Mouse (Mus musculus) layer of hippocampus, adult 18-20 months (tissue): ENCODE measurements around the gene Gm49416. TPM values are rescaled to one million over a fixed set of nuclear protein-coding genes. Genes with fewer than 3 reads are reported as not detected.

Experiments used
- DNase-seq, 2 experiments: peaks; one replicate each; pipeline ENCODE4 v3.0.0; 2022; ENCODE audit warnings: low spot score in 2 of 2
- total RNA-seq, 2 experiments: library from RNA; stranded (reverse); gene quantifications; 2 replicates each; pipeline ENCODE4 v1.2.3; 2021

The Gm49416 gene
- total RNA-seq, 2 experiments from 2014 or later: 2.4 to 5.1 TPM

GRCm38 (mm10) chr19:8919000-8919399 lies 30.3 kb downstream of the Gm49416 start:
- DNase-seq: no peak

DNA sequence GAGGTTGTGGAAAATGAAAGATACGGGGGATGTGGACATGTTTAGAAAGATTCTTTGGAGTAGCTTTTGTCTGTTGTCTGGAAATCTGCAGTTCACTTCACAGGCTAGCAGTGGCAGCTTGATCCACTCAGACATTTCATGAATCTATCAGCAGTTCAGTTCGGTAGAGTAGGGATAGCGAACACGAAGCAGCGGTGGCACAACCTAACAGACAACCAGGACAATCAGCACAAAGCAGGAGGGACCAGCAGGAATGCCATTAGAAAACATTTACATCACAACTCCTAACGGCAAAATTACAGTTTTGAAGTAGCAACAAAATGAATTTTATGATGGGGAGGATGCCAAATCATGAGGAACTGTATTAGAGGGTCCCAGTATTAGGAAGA lies 31.0 kb downstream of the Gm49416 start:
- no peak for DNase-seq

GRCm38 (mm10) chr19:8920073-8920736 lies 31.5 kb downstream of the Gm49416 start, which contains the start of gene B3gat3:
Gene B3gat3, plus strand, starts transcription at chr19:8920374.
- DNase-seq: peak; percentile 90 to 96

DNA sequence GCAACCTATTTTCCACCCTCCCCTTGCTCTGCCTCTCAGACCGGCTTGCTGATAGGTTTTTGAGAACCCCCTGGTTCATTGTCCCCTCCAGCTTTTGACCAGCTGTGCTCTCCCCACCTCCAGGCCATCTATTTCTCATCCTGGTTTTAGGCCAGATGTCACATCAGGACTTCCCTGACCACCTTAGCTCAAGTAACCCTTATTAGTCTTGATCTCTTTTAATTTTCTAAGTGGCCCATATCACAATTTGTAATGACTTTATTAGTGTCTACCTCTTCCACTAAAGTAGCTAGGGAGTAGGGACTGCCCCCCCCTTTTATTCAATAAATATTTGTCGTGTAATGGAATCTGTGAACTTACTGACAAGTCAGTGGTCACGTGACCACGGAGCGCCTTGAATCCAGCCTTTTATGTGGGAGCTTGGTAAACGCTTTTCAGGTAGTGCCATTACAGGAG lies 32.1 kb downstream of the Gm49416 start:
- no peak for DNase-seq

DNA sequence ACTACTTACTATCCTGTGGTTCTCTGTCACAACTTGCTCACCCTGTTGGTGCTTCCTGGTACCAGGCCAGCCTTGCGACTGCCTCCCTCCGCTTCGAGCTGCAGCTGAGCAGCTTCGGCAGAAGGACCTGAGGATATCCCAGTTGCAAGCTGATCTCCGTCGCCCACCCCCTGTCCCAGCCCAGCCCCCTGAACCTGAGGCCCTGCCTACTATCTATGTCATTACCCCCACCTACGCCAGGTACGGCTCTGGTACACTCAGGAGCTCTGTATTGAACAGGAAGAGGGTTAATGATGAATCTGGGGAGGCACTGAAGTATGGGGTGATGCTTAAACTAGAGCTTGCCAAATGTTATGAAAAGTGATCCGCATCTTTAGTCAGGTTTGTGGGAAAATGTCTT lies 33.0 kb downstream of the Gm49416 start:
- DNase-seq: no peak

GRCm38 (mm10) chr19:8926766-8927165 lies 38.0 kb downstream of the Gm49416 start:
- no peak for DNase-seq

- DNase-seq: no peak
These were observed 39.3 kb downstream of the Gm49416 start for GRCm38 (mm10) chr19:8927891-8928525.

DNA sequence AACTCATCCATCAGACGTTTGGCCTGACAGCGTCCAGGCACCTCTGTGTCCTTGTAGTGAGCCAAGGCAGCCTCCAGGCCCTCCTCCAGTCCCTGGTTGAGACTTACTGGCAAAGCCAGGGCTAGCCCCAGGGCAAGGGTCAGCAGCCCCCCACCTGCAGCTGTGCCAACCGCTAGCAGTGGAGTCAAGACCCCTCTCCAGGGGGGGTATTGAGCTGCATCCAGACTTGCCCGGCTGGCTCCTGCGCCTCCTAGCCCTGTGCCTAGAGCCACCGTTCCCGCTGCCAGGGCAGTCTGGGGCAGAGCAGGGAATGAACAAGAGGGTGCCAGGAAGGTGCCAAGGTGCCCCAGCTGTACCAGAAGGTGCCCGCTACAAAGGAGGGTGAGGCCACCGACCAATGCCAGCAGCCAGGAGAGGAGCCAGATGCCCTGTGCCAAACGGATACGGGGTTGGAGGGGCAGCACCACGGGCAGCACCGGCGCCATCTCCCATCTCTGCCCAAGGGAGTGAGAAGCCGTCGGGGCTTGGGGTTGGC lies 40.0 kb downstream of the Gm49416 start:
- no peak for DNase-seq

DNA sequence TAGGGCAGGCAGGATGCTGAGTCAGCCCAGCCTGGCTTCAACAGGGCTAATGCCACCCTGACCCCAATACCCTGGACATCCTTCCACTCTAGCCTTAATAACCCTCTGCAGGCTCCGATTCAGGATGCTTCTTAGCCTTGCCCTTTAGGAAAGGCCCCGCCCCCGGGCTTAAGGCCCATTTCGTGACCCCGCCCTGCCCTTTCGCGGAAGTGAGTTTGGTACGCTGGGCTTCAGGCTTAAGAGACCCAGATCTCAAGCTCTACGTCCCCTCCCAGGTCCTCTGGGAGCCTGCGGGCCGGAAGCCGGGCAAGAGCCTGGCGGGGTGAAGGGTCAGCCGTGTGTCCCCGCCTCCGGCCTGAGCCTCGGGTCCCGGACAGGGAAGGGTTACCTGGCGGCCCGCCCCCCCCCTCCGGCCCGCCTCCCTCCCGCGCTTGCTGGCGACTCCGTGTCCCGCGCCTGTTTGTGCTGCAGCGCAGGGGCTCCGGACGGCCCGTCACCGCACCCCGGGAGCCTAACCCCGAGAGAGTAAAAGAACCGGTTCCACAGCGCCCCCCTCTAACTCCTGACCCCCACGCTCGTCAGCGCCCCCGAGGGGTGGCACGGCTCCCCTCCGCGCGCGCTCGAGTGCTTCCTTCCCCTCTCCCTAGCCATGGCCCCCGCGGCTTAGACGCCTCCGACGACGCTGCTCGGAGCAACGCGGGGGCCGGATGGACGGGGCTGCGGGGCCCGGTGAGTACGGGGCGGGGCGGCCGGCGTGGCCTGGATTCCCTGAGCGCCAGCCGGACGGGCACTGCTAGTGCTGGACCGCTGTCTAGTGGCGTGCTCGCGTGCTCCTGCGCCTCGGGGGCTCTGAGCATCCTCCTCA lies 40.7 kb downstream of the Gm49416 start, which contains the start of the genes Rom1 and Eml3:
TSS of gene Rom1 (minus strand) at position 133 of the 865 bp plus-strand sequence.
TSS of gene Eml3 (plus strand) at position 329 of the 865 bp plus-strand sequence.
- peak in 1 of 2 experiments; percentile 60 for DNase-seq

GRCm38 (mm10) chr19:8930117-8930516 lies 41.4 kb downstream of the Gm49416 start:
- DNase-seq: no peak

GRCm38 (mm10) chr19:8930771-8931170 lies 42.0 kb downstream of the Gm49416 start:
- DNase-seq: no peak

- DNase-seq: no peak
These were observed 48.0 kb downstream of the Gm49416 start for GRCm38 (mm10) chr19:8936736-8937135.

GRCm38 (mm10) chr19:8940526-8941133 lies 51.9 kb downstream of the Gm49416 start:
- no peak for DNase-seq

DNA sequence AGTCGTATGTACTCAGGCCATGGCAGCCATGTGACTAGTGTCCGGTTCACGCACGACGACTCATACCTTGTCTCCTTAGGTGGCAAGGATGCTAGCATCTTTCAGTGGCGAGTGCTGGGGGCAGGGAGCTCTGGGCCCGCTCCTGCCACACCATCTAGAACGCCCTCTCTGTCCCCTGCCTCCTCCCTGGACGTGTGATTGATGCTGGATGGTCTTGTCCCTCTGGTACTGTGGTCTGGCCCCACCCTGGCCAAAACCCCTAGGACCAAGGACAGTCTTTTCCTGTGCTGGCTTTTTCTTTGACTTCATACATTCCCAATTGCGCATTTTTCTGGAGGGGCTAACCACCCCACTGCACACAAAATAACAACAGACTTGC lies 52.4 kb downstream of the Gm49416 start:
- DNase-seq: no peak

- DNase-seq: peak; percentile 91 to 95
These were observed 52.9 kb downstream of the Gm49416 start, which contains the start of gene Mta2 for GRCm38 (mm10) chr19:8941515-8942217. Gene Mta2, plus strand, starts transcription at chr19:8941875.

- peak in 1 of 2 experiments; percentile 49 for DNase-seq
These were observed 53.7 kb downstream of the Gm49416 start for GRCm38 (mm10) chr19:8942276-8942964.

- DNase-seq: no peak
These were observed 54.3 kb downstream of the Gm49416 start for GRCm38 (mm10) chr19:8943047-8943446.

GRCm38 (mm10) chr19:8944062-8944461 lies 55.3 kb downstream of the Gm49416 start:
- DNase-seq: no peak

DNA sequence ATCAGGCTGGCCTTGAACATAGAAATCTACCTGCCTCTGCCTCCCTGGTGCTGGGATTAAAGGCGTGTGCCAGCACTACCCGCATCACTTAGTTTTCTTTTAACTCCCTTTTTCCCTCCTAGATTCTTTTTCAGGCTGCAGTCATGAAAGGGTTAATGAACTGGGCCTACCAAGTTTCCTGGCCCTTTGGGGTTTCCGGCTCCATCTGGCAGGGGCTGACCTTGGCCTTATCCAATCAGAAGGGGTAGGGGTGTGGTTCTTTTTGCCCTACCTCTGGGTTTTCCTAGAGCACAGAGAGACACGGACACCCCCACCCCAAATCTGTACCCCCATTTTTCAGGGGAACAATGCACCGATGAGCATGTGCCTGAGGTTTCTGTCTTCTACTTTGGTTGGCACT lies 56.0 kb downstream of the Gm49416 start:
- no peak for DNase-seq
